Mouse (Mus musculus) hindbrain, postnatal 0 days (tissue): ENCODE measurements around the gene Usp19. TPM values are rescaled to one million over a fixed set of nuclear protein-coding genes. Genes with fewer than 3 reads are reported as not detected.

Experiments used
- ATAC-seq: fragments of 200-750 bp; cut with Nextera tagmentation; 2 replicates; pipeline ENCODE4 v1.8.0; 2017; ENCODE audit warnings: mild to moderate bottlenecking, moderate TSS enrichment, moderate library complexity
- DNase-seq: peaks from one replicate; pipeline ENCODE4 v3.0.0-alpha.2; 2015; ENCODE audit warnings: low spot score
- H3K27ac ChIP-seq: fragments of 300-500 bp; sonication (generic); 2 replicates; pipeline ENCODE4 v1.5.1; 2014; ENCODE audit warnings: mild to moderate bottlenecking
- H3K27me3 ChIP-seq: fragments of 300-500 bp; sonication (generic); 2 replicates; pipeline ENCODE4 v1.6.1; 2014; ENCODE audit warnings: low read length, mixed read lengths; ENCODE audit not compliant: insufficient read depth
- H3K36me3 ChIP-seq: fragments of 300-500 bp; sonication (generic); 2 replicates; pipeline ENCODE4 v1.6.1; 2014; ENCODE audit warnings: low read length, mixed read lengths; ENCODE audit not compliant: insufficient read depth
- H3K4me1 ChIP-seq: fragments of 300-500 bp; sonication (generic); 2 replicates; pipeline ENCODE4 v1.6.1; 2014; ENCODE audit warnings: antibody characterized with exemption, low read length, mixed read lengths; ENCODE audit not compliant: insufficient read depth
- H3K4me2 ChIP-seq: fragments of 300-500 bp; sonication (generic); 2 replicates; pipeline ENCODE4 v1.6.1; 2014; ENCODE audit warnings: low read depth, mild to moderate bottlenecking, low read length, moderate library complexity, mixed read lengths
- H3K4me3 ChIP-seq: fragments of 300-500 bp; sonication (generic); 2 replicates; pipeline ENCODE4 v1.5.1; 2014; ENCODE audit warnings: low read length
- H3K9ac ChIP-seq: fragments of 300-500 bp; sonication (generic); replicated peaks from 2 replicates; pipeline ENCODE4 v1.6.1; 2014; ENCODE audit warnings: mild to moderate bottlenecking, low read length, moderate library complexity, mixed read lengths
- H3K9me3 ChIP-seq: fragments of 300-500 bp; sonication (generic); 2 replicates; pipeline ENCODE4 v1.6.1; 2016; ENCODE audit warnings: low read length, mixed read lengths
- CTCF ChIP-seq: IDR thresholded peaks from 2 replicates; pipeline ENCODE4 v1.5.1; 2016; ENCODE audit warnings: antibody characterized with exemption, control low read depth, low read depth
- WGBS: fragments of 180-500 bp; shearing (Covaris S2); extraction: QIAGEN DNeasy Blood & Tissue Kit; methylation state at CpG from one replicate; pipeline ENCODE4 v1.1.7; 2014; 5-methylcytosine and 5-hydroxymethylcytosine counted together
- polyA plus RNA-seq: library from polyadenylated mRNA; unstranded; fragments of >200 nt; fragmentation: Nextera tagmentation; extraction: Ambion mirVana; gene quantifications from 2 replicates; pipeline ENCODE4 v1.2.1, GENCODE M21; 2015
- total RNA-seq: library from RNA; depleted of rRNA; stranded (reverse); fragments of >200 nt; gene quantifications from 2 replicates; pipeline ENCODE4 v1.2.3, GENCODE M21; 2014

Usp19 gene
- total and polyA plus RNA-seq, 2 experiments from 2014 or later: 52.0 to 104 TPM

DNA sequence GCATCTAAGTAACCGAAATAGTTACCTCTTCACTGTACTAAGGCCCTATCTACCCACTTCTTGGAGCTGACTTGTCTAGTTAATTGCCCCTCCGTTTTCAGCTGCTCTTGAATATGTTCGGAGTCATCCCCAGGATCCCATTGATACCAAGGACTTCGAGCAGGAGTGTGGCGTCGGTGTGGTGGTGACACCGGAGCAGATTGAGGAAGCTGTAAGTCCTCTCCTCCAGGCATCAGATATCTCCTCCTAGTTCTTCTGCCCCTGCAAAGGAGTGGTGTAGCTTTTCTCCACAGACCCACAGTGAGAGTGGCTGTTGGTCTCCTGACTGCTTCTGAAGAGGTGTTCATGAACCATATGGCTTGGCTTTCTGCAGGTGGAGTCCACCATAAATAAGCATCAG lies 18.4 kb downstream of the Usp19 start:
- H3K4me1 ChIP-seq: peaks cover 11% of the 10 kb centered on the region; the same call in 1 of the 2 replicates
- 89% methylated on average over 7 of the region's 7 CpGs for WGBS
- H3K9ac ChIP-seq: peak overlapping the region; percentile 67; the same call in 1 of the 2 replicates
- no peak overlapping the region for H3K27ac ChIP-seq
- DNase-seq (no peak), ATAC-seq (no peak)
- H3K4me3 ChIP-seq: peak overlapping the region; percentile 71
- TF ChIP-seq CTCF: no peak
- no peaks in the 10 kb centered on the region for H3K27me3 ChIP-seq
- H3K9me3 ChIP-seq: no peaks in the 10 kb centered on the region
- peaks cover 38% of the 10 kb centered on the region for H3K36me3 ChIP-seq
- H3K4me2 ChIP-seq: peak overlapping the region; percentile 87

DNA sequence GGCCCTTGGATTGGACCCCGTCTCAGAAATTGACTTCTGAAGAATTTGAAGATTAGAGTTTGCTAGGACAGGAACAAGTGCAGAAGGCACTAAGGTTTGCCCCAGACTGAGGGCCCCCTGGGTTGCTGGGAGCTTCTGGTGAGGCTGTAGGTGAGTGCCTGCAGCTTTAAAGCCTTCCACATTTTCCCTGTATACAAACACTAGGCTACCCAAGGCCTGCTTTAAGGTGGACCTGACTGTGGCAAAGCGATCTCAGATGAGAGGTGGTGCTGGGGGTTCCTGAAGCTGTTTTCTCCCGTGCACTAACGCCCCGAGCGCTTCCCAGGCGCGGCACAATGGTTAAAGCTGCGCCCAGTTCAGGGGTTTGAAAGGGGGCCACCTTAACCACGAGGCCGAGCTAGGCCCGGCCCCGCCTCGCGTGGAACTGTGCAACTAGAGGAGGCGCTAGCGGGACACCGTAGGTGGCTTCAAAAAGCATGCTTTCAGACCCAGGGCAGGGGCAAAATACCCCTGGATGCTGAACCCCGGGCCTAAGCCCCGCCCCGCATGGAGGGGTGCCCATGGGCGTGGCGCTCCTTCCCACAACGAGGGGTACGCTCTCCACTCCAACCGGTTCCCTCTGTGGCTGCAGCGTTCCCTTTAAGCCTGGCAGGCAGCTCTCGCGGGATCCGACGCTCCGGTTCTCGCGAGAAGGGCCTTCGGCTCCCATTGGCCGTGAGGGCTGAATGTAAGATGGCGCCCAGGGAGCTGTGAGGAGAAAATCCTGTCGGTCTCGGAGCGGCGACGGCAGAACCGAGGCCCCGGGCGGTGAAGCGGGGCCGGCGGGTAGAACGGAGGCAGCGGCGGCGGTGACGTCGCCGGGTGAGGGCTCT lies 26.2 kb downstream of the Usp19 start, which contains the start of gene Qrich1:
Gene Qrich1, plus strand, starts transcription at position 427 of the 872 bp plus-strand sequence.
- H3K27ac ChIP-seq: peak within 1 kb of the TSS; percentile 99
- H3K4me1 ChIP-seq: peaks cover 13% of the 10 kb centered on the region; the same call in 1 of the 2 replicates
- peak within 1 kb of the TSS; percentile 83 for H3K4me2 ChIP-seq
- under 1% methylated on average over 54 of the region's 55 CpGs for WGBS
- H3K9ac ChIP-seq: peak within 1 kb of the TSS; percentile 93
- TF ChIP-seq CTCF: peak; percentile 40
- peaks cover 42% of the 10 kb centered on the region for H3K36me3 ChIP-seq
- H3K9me3 ChIP-seq: no peaks in the 10 kb centered on the region
- DNase-seq (peak; percentile 99), ATAC-seq (peak; percentile 98)
- H3K27me3 ChIP-seq: no peaks in the 10 kb centered on the region
- peak within 1 kb of the TSS; percentile 92 for H3K4me3 ChIP-seq

DNA sequence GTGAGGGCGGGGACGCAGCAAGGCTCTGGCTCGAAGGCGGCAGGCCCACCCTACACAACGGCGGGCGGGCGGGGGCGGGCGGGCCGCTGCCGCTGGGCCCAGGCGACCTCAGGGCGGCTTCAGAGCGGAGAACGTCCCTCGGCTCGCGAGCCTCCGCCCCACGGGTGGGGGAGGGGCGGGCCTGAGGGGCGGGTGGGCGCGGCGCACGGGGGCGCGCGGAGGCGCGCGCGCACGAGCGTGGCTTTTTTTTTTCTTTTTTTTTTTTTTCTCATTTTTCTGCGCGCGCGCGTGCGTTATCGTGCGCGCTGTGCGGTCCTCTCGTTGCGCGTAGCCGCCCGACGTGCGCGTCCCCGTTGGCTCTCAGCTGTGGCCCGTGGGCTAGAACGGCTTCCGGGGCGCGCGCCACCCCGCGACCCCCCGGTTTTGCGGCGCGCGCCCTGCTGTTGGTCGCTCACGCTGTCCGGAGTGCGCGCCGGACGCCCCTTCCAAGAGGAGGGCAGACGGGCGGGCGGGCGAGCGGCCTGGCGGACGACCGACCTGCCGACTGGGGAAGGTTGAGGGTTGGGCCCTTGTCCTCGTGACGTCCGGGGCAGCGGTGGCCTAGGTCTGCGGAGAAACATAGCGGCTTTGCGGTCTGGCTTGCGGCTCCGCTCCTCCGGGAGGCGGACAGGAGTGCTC lies 27.0 kb downstream of the Usp19 start:
- Histone ChIP-seq H3K27ac (peak overlapping the region; percentile 99), H3K9me3 (no peaks in the 10 kb centered on the region), H3K27me3 (no peaks in the 10 kb centered on the region), H3K4me3 (peak overlapping the region; percentile 92), H3K9ac (peak overlapping the region; percentile 93), H3K4me2 (peak overlapping the region; percentile 83), H3K36me3 (peaks cover 35% of the 10 kb centered on the region), H3K4me1 (peaks cover 13% of the 10 kb centered on the region; the same call in 1 of the 2 replicates)
- DNase-seq (peak; percentile 95), ATAC-seq (peak; percentile 83)
- under 1% methylated on average over 72 of the region's 95 CpGs for WGBS
- no peak for TF ChIP-seq CTCF

DNA sequence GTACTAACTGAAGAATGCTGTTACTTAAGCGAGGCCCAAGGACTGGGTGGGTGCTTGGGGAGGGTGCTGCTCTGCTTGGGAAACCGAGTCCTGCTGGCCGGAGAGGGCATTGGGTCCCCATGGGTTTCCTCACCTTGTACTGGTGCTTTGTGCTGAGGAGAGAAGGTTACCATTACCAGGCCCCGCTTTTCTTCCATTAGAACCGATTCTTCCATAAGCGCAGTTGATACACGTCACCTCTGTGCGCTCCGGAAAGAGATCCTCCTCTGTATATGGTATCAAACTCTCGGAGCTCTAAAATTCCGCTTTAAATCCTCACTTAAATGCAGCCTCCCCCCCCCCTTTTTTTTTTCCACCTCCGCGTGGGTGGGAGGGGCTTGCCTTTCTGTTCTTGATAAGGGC lies 27.5 kb downstream of the Usp19 start:
- 0% methylated on average over 13 of the region's 13 CpGs for WGBS
- H3K4me1 ChIP-seq: peaks cover 13% of the 10 kb centered on the region; the same call in 1 of the 2 replicates
- no peak for TF ChIP-seq CTCF
- H3K4me3 ChIP-seq: peak overlapping the region; percentile 92
- peak overlapping the region; percentile 99 for H3K27ac ChIP-seq
- peak overlapping the region; percentile 83 for H3K4me2 ChIP-seq
- ATAC-seq: peak; percentile 11
- no peaks in the 10 kb centered on the region for H3K9me3 ChIP-seq
- H3K27me3 ChIP-seq: no peaks in the 10 kb centered on the region
- DNase-seq: peak; percentile 73
- H3K36me3 ChIP-seq: peaks cover 30% of the 10 kb centered on the region
- H3K9ac ChIP-seq: peak overlapping the region; percentile 93

DNA sequence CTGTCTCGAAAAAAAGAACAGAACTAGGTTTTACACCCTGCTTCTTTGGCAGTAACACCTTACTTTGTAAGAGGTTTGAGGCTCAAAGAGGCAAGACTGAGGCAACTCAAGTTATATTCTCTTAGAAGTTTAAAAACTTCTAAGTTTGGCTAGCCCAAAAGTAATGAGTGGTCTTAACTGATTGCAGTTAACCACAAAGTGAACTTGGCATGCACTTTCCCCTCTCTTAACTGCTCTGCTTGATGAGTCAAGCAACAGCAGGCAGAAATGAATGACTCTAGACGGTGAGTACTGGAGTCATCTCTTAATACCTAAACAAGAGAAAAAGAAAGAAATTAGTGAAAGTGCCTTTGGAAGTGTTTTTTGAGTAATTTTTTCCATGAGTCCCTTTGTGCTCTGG lies 31.2 kb downstream of the Usp19 start:
- H3K9me3 ChIP-seq: no peaks in the 10 kb centered on the region
- ATAC-seq: no peak

DNA sequence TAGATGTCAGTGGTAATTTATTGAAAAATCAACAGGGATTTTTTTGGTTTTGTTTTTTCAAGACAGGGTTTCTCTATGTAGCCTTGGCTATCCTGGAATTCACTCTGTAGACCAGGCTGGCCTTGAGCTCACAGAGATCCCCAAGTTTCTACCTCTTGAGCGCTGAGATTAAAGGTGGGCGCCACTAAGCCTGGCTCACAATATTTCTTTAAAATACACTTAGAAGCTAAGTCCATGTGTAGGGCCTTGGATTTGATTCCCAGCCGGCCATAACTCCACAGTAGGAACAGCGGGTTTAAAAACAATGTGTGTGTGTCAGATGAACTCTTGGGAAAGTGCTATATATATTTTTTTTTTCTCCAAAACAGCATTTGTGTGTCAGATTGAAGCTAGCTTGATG lies 32.9 kb downstream of the Usp19 start:
- no peak for DNase-seq
- ATAC-seq: no peak
- Histone ChIP-seq H3K4me3 (no peak overlapping the region), H3K4me2 (no peak overlapping the region), H3K27me3 (no peaks in the 10 kb centered on the region), H3K9me3 (no peaks in the 10 kb centered on the region), H3K4me1 (peaks cover 9% of the 10 kb centered on the region; the same call in 1 of the 2 replicates), H3K36me3 (peaks cover 2% of the 10 kb centered on the region; the same call in 1 of the 2 replicates), H3K27ac (no peak overlapping the region), H3K9ac (no peak overlapping the region)
- no peak for TF ChIP-seq CTCF
- 96% methylated on average over 4 of the region's 4 CpGs for WGBS

More for the DNA sequence above, 31.2 kb downstream of the Usp19 start:
- 78% methylated on average over 2 of the region's 2 CpGs for WGBS
- H3K36me3 ChIP-seq: no peaks in the 10 kb centered on the region
- no peak overlapping the region for H3K9ac ChIP-seq
- H3K4me3 ChIP-seq: no peak overlapping the region
- H3K4me1 ChIP-seq: peaks cover 9% of the 10 kb centered on the region; the same call in 1 of the 2 replicates
- H3K27ac ChIP-seq: no peak overlapping the region
- no peak for DNase-seq
- H3K4me2 ChIP-seq: no peak overlapping the region
- H3K27me3 ChIP-seq: no peaks in the 10 kb centered on the region
- no peak for TF ChIP-seq CTCF
